Mouse (Mus musculus) liver, adult 2 months (tissue): Measurements from ENCODE around the gene Zfp462. TPM values are rescaled to one million over a fixed set of nuclear protein-coding genes. Genes with fewer than 3 reads are reported as not detected.

Source experiments
- DNase-seq: peaks from one replicate; pipeline ENCODE4 v3.0.0-alpha.2; 2011; ENCODE audit warnings: low read depth, low spot score; ENCODE audit errors: extremely low read depth
- H3K27ac ChIP-seq: fragments of 200-500 bp; replicated peaks from 2 replicates; pipeline ENCODE4 v1.5.1; 2012; ENCODE audit warnings: low read depth, mild to moderate bottlenecking, control low read depth, inconsistent platforms, low read length; ENCODE audit not compliant: insufficient read depth
- H3K27me3 ChIP-seq: fragments of 200-500 bp; 2 replicates; pipeline ENCODE4 v1.6.1; 2012; ENCODE audit warnings: mild to moderate bottlenecking, moderate library complexity, low read length, inconsistent platforms; ENCODE audit not compliant: control insufficient read depth, insufficient read depth
- H3K36me3 ChIP-seq: fragments of 200-500 bp; 2 replicates; pipeline ENCODE4 v1.6.1; 2012; ENCODE audit warnings: low read length, inconsistent platforms; ENCODE audit not compliant: control insufficient read depth, insufficient read depth
- H3K4me1 ChIP-seq: fragments of 200-500 bp; 2 replicates; pipeline ENCODE4 v1.6.1; 2011; ENCODE audit warnings: low read length; ENCODE audit not compliant: control insufficient read depth, insufficient read depth
- H3K4me3 ChIP-seq: fragments of 200-500 bp; 2 replicates; pipeline ENCODE4 v1.5.1; 2011; ENCODE audit warnings: low read depth, mild to moderate bottlenecking, control low read depth, low read length, moderate library complexity; ENCODE audit not compliant: insufficient read depth
- H3K79me2 ChIP-seq: fragments of 200-500 bp; 2 replicates; pipeline ENCODE4 v1.6.1; 2012; ENCODE audit warnings: inconsistent platforms, mild to moderate bottlenecking, low read length, moderate library complexity; ENCODE audit not compliant: control insufficient read depth, insufficient read depth
- H3K9ac ChIP-seq: fragments of 200-500 bp; 2 replicates; pipeline ENCODE4 v1.6.1; 2012; ENCODE audit warnings: low read depth, mild to moderate bottlenecking, control low read depth, inconsistent platforms, low read length
- CTCF ChIP-seq: fragments of 200-500 bp; IDR thresholded peaks from 2 replicates; pipeline ENCODE4 v1.5.1; 2011; ENCODE audit warnings: low read depth, low read length, control low read depth
- POLR2A ChIP-seq: fragments of 200-500 bp; IDR thresholded peaks from 2 replicates; pipeline ENCODE4 v1.6.1; 2011; ENCODE audit warnings: low read length, control low read depth; ENCODE audit not compliant: insufficient read depth; ENCODE audit errors: extremely low read depth
- WGBS: fragments of 180-500 bp; shearing (Covaris S2); methylation state at CpG from one replicate; pipeline ENCODE4 v1.1.7; 2018; 5-methylcytosine and 5-hydroxymethylcytosine counted together
- polyA plus RNA-seq: library from polyadenylated mRNA; depleted of rRNA; stranded (reverse); fragments of >200 nt; gene quantifications from 2 replicates; pipeline ENCODE4 v1.2.3, GENCODE M21; 2012
- total RNA-seq: library from RNA; depleted of rRNA; stranded (reverse); fragments of >200 nt; gene quantifications from 2 replicates; pipeline ENCODE4 v1.2.3, GENCODE M21; 2014

Zfp462 gene
- total and polyA plus RNA-seq, 2 experiments: 0.18 to 0.22 TPM

- peaks cover 8% of the 10 kb centered on the region; the same call in 1 of the 2 replicates for H3K4me1 ChIP-seq
- peak; percentile 6 for DNase-seq
- no peaks in the 10 kb centered on the region for H3K27me3 ChIP-seq
- no peaks in the 10 kb centered on the region for H3K36me3 ChIP-seq
- H3K4me3 ChIP-seq: no peak overlapping the region
- 96% methylated on average over 6 of the region's 6 CpGs for WGBS
- no peak for TF ChIP-seq POLR2A
- TF ChIP-seq CTCF: no peak
- no peaks in the 10 kb centered on the region for H3K79me2 ChIP-seq
- no peak overlapping the region for H3K27ac ChIP-seq
- no peak overlapping the region for H3K9ac ChIP-seq
These were observed 88.6 kb downstream of the Zfp462 start for GRCm38 (mm10) chr4:55033452-55033851.

DNA sequence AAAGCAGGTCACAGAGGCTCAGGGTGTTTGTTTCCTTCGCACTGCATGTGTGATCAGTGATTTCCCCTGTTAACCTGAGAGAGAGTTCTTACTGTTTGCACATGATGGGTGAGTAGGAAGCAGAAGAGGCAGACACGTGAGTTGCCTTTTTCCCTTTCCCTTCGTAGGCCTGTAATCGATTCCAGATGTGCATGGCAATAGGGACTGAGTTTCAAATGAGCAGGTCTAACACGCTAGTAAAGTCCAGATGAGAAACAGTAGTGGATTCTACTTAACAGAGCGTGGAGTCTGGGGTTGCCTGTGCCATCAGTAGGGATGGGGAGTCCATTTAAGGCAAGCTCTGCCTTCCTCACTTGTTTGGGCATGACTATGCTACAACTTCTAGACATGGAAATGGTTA is 93.3 kb downstream of the Zfp462 start:
- H3K27ac ChIP-seq: no peak overlapping the region
- no peak overlapping the region for H3K9ac ChIP-seq
- no peaks in the 10 kb centered on the region for H3K36me3 ChIP-seq
- H3K27me3 ChIP-seq: no peaks in the 10 kb centered on the region
- H3K79me2 ChIP-seq: no peaks in the 10 kb centered on the region
- peaks cover 3% of the 10 kb centered on the region; the same call in 1 of the 2 replicates for H3K4me1 ChIP-seq
- TF ChIP-seq CTCF (no peak), POLR2A (no peak)
- DNase-seq: no peak
- WGBS: 92% methylated on average over 6 of the region's 6 CpGs
- H3K4me3 ChIP-seq: no peak overlapping the region

DNA sequence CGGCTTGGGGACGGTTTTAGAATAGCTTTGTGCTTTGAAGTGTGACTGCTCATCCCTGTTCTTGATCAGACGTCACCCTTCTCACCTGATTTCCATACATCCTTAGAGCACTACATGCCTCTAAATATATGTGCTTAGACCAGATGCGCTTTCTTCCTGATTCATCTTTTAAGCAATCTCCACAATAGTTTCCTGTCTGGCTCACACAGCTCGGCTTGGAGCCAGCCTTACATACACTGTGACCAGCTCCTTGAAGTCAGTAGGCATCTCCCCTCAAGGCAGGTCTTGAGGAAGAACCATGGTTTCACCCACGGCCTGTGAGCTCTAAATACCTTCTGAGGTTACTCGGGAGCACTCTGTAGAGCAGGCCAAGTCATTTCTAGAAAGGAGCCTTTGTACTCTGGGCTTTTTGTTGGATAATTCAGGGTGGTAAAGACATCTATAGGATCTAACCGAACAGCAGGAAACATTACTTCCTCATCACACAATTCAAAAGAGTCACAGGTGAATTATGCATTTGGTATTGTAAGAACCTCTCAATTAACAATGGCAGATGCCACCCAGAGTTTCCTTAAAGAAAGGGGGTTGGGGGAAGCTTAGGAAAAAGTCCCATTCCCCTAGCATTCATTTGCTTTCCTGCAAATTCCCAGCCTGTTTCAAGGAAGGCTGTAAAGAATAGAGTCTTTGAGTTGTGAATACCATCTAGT is 95.6 kb downstream of the Zfp462 start:
- WGBS: 87% methylated on average over 8 of the region's 8 CpGs

DNA sequence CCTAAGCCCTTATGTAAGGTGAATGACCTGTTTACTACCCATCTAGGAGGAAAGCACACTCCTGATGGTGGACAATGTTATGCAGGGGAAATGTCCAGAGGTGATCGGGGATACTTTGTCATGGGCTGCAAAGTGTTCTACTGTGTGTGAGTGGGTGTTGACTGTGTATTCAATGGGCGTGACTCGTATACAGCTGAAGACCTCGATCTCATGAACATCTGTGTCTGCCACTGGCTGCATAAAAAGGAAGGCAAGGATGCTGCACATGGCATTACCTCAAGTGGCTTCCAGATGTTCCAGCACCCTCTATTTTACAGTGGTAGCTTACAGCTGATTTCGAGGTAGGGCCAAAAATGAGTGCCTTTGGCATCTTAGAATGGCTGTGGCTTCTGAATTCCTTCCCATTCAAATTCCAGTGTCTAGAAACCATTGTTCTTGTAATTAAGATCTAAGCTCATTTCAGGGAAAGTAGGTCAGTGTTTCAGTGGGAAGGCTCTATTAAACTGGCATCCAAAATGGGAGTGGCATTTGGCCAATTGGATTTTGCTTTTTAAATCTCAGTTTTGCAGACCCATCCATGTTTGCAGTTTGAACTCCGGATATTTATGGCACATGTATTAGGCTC is 96.4 kb downstream of the Zfp462 start:
- TF ChIP-seq CTCF: no peak
- TF ChIP-seq POLR2A: no peak
- Histone ChIP-seq H3K4me3 (no peak overlapping the region), H3K27ac (no peak overlapping the region), H3K27me3 (no peaks in the 10 kb centered on the region), H3K36me3 (no peaks in the 10 kb centered on the region), H3K4me1 (peaks cover under 1% of the 10 kb centered on the region; the same call in 1 of the 2 replicates), H3K79me2 (no peaks in the 10 kb centered on the region), H3K9ac (no peak overlapping the region)
- no peak for DNase-seq
- WGBS: 92% methylated on average over 6 of the region's 6 CpGs

More for the DNA sequence above, 95.6 kb downstream of the Zfp462 start:
- DNase-seq: no peak
- Histone ChIP-seq H3K4me1 (no peaks in the 10 kb centered on the region), H3K27ac (no peak overlapping the region), H3K4me3 (no peak overlapping the region), H3K9ac (no peak overlapping the region), H3K79me2 (no peaks in the 10 kb centered on the region), H3K27me3 (no peaks in the 10 kb centered on the region), H3K36me3 (no peaks in the 10 kb centered on the region)
- TF ChIP-seq CTCF: no peak
- no peak for TF ChIP-seq POLR2A

DNA sequence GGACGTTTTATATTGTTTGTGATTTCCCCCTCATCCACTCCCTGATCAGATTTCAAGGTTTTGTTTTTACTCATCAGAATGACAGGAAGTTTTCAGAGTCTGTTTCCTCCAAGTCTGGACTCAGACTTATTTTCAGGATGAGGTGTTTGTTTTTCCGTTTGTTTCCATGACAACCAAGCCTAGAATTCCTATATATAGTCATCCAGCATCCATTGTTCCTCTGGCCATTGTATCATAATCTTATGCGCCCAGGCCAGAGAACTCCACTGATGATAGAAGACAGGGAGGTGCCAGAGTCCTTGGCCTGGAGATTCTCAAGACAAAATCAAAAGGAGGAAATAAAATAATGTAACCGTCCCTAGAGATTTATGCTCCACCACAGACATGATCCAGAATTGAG is 97.7 kb downstream of the Zfp462 start:
- H3K4me3 ChIP-seq: no peak overlapping the region
- TF ChIP-seq POLR2A (no peak), CTCF (no peak)
- H3K9ac ChIP-seq: no peak overlapping the region
- WGBS: 70% methylated on average over 4 of the region's 4 CpGs
- no peak overlapping the region for H3K27ac ChIP-seq
- no peaks in the 10 kb centered on the region for H3K79me2 ChIP-seq
- no peaks in the 10 kb centered on the region for H3K27me3 ChIP-seq
- peaks cover 5% of the 10 kb centered on the region; the same call in 1 of the 2 replicates for H3K4me1 ChIP-seq
- peak; percentile 11 for DNase-seq
- H3K36me3 ChIP-seq: no peaks in the 10 kb centered on the region

- peaks cover 5% of the 10 kb centered on the region; the same call in 1 of the 2 replicates for H3K4me1 ChIP-seq
- no peaks in the 10 kb centered on the region for H3K79me2 ChIP-seq
- H3K9ac ChIP-seq: no peak overlapping the region
- H3K27me3 ChIP-seq: no peaks in the 10 kb centered on the region
- DNase-seq: peak; percentile 7
- no peaks in the 10 kb centered on the region for H3K36me3 ChIP-seq
- no peak overlapping the region for H3K27ac ChIP-seq
- 30% methylated on average over 7 of the region's 7 CpGs for WGBS
- H3K4me3 ChIP-seq: no peak overlapping the region
- TF ChIP-seq POLR2A: no peak
- no peak for TF ChIP-seq CTCF
These were observed 102.4 kb downstream of the Zfp462 start for GRCm38 (mm10) chr4:55047266-55047665.
